ENCODE assay signal across 16 mouse cellular contexts in the genomic region with DNA sequence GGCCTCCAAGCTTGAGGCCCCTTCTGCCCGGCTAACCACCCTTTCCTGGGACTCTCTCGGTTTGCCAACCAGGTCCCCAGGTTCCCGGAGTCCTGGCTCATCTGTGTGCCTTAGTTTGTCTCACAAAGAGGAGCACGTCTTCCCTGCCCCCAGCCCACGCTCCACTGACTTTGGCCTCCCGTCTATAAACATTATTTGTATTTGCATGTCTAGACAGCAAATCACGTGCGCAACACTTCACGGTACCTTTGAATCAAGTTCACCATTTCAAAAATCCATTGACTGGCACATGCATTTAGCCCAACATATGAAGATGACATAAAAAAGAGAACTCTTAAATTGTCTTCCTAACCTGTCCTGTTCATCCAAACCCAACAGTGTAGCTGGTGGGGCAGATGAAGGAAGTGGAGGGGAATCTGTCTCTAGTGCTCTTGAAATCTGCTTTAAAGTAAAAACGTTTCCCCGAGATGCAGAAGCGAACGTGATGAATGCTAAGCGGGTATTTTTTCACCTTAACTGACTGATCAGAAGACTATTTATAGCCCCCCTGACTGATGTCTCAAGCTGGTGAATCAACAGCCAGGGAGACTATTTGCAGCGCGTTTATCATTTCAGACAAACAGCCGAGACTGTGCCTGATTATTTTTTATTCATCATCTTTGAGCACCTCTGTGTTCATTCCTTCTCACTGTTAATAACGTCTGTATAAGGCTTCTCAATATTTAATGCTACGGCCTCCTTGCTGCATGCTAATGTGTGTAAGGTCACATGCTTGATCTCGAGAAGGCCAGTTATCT.
DNase-seq lines count a peak whose midpoint lies in the region; ATAC-seq and TF ChIP-seq lines count a peak whose summit lies in the region.
"Had no signal": no experiment of that assay in that cellular context is flagged by ENCODE, and none has a peak within 500 bp of the region (broad histone marks: within the 10 kb centered on the region; RNA-seq: fewer than 3 reads in every experiment).

No protein-coding gene starts in this region.

- intact Hi-C loops in heart, postnatal 25 days (cut with DNase I): no loop called here

- no peaks in the 10 kb centered on the region for H3K27me3 ChIP-seq in heart, embryonic 12.5 days (replicated peaks)
- no peaks in the 10 kb centered on the region for H3K27me3 ChIP-seq in midbrain, embryonic 10.5 days (ENCODE audit: low read depth, poor library complexity, severe bottlenecking)
- H3K27me3 ChIP-seq in midbrain, embryonic 11.5 days (ENCODE audit: control insufficient read depth, insufficient read depth, low read length): no peaks in the 10 kb centered on the region
- H3K27me3 ChIP-seq in hindbrain, postnatal 0 days (ENCODE audit: insufficient read depth, low read length): no peaks in the 10 kb centered on the region
- H3K27me3 ChIP-seq: limb, embryonic 12.5 days; Patski had no signal

- H3K9me3 ChIP-seq in heart, embryonic 12.5 days (replicated peaks): peaks cover 5% of the 10 kb centered on the region; the same call in 1 of the 2 replicates
- H3K9me3 ChIP-seq in midbrain, embryonic 10.5 days (replicated peaks): no peaks in the 10 kb centered on the region
- no peaks in the 10 kb centered on the region for H3K9me3 ChIP-seq in midbrain, embryonic 11.5 days (ENCODE audit: control insufficient read depth, low read length)
- no peaks in the 10 kb centered on the region for H3K9me3 ChIP-seq in hindbrain, postnatal 0 days (ENCODE audit: low read length)

- H3K27ac ChIP-seq in heart, embryonic 12.5 days (ENCODE audit: poor library complexity, severe bottlenecking): peak overlapping the region; percentile 24; the same call in 1 of the 2 replicates
- peak overlapping the region; percentile 43; the same call in 1 of the 2 replicates for H3K27ac ChIP-seq in midbrain, embryonic 10.5 days (replicated peaks)
- H3K27ac ChIP-seq in midbrain, embryonic 11.5 days (ENCODE audit: low read depth, low read length): no peak overlapping the region; the same call in 1 of the 2 replicates
- H3K27ac ChIP-seq in hindbrain, postnatal 0 days: peak overlapping the region; percentile 61; the same call in 1 of the 2 replicates
- H3K27ac ChIP-seq: limb, embryonic 12.5 days had no signal

- 49% methylated on average over 20 of the region's 20 CpGs for WGBS in heart, embryonic 12.5 days
- 76% methylated on average over 20 of the region's 20 CpGs for WGBS in midbrain, embryonic 10.5 days
- WGBS in midbrain, embryonic 11.5 days: 71% methylated on average over 20 of the region's 20 CpGs
- WGBS in hindbrain, postnatal 0 days: 37% methylated on average over 20 of the region's 20 CpGs

- H3K9ac ChIP-seq in heart, embryonic 12.5 days: no peak overlapping the region
- H3K9ac ChIP-seq in midbrain, embryonic 11.5 days (ENCODE audit: low read length): no peak overlapping the region
- H3K9ac ChIP-seq in hindbrain, postnatal 0 days (replicated peaks; ENCODE audit: low read length): no peak overlapping the region
- H3K9ac ChIP-seq: limb, embryonic 12.5 days had no signal

- no peak for TF ChIP-seq CTCF in hindbrain, postnatal 0 days (IDR thresholded peaks at IDR 0.05; ENCODE audit: low read depth)

- ATAC-seq in heart, embryonic 12.5 days (ENCODE audit: insufficient number of reproducible peaks, low FRiP score): no peak
- ATAC-seq in midbrain, embryonic 11.5 days (ENCODE audit: low FRiP score): no peak
- ATAC-seq in hindbrain, postnatal 0 days: no peak
- ATAC-seq: lung, postnatal 0 days; Patski had no signal

- 0 out of 2 replicates have a peak, but pooled peaks cover 4% of the 10 kb centered on the region for H3K36me3 ChIP-seq in heart, embryonic 12.5 days
- H3K36me3 ChIP-seq in midbrain, embryonic 10.5 days: peaks cover 15% of the 10 kb centered on the region
- H3K36me3 ChIP-seq in midbrain, embryonic 11.5 days (ENCODE audit: control insufficient read depth, insufficient read depth, low read length): no peaks in the 10 kb centered on the region
- H3K36me3 ChIP-seq in hindbrain, postnatal 0 days (ENCODE audit: insufficient read depth, low read length): no peaks in the 10 kb centered on the region

- DNase-seq in heart, postnatal 25 days (ENCODE audit: low spot score): no peak
- no peak for DNase-seq in midbrain, embryonic 10.5 days (ENCODE audit: low spot score)
- no peak for DNase-seq in midbrain, embryonic 11.5 days (ENCODE audit: low spot score, missing footprints)
- DNase-seq in hindbrain, postnatal 0 days (ENCODE audit: low spot score): peak; percentile 23
- no peak for DNase-seq in frontal cortex, postnatal 14 days (ENCODE audit: low spot score in 2 of 2)
- DNase-seq in layer of hippocampus, adult 18-20 months (ENCODE audit: low spot score in 2 of 2): no peak
- DNase-seq in urinary bladder, postnatal 4 days (ENCODE audit: low spot score in 2 of 2): no peak
- DNase-seq: adrenal gland, postnatal 14 days; cerebellum, adult 9-11 months; right cerebral cortex, postnatal 14 days had no signal

- H3K4me2 ChIP-seq in heart, embryonic 12.5 days: peak overlapping the region; percentile 22
- H3K4me2 ChIP-seq in midbrain, embryonic 11.5 days: no peak overlapping the region
- H3K4me2 ChIP-seq in hindbrain, postnatal 0 days (ENCODE audit: low read depth, low read length): no peak overlapping the region
- H3K4me2 ChIP-seq: limb, embryonic 12.5 days had no signal

- no peak overlapping the region for H3K4me3 ChIP-seq in heart, embryonic 12.5 days
- H3K4me3 ChIP-seq in midbrain, embryonic 10.5 days: no peak overlapping the region
- no peak overlapping the region for H3K4me3 ChIP-seq in midbrain, embryonic 11.5 days (ENCODE audit: low read depth, low read length)
- no peak overlapping the region for H3K4me3 ChIP-seq in hindbrain, postnatal 0 days (ENCODE audit: low read length)
- H3K4me3 ChIP-seq: erythroblast, embryonic 14.5 days; limb, embryonic 12.5 days; myocyte had no signal

- H3K4me1 ChIP-seq in heart, embryonic 12.5 days (replicated peaks): peaks cover 25% of the 10 kb centered on the region
- H3K4me1 ChIP-seq in midbrain, embryonic 10.5 days: peaks cover 19% of the 10 kb centered on the region
- peaks cover 6% of the 10 kb centered on the region for H3K4me1 ChIP-seq in midbrain, embryonic 11.5 days (ENCODE audit: control insufficient read depth, insufficient read depth, low read length)
- peaks cover 7% of the 10 kb centered on the region; the same call in 1 of the 2 replicates for H3K4me1 ChIP-seq in hindbrain, postnatal 0 days (ENCODE audit: insufficient read depth, low read length)
